Mouse (Mus musculus): ENCODE measurements at regions not wholly inside any gene's neighbourhood (a gene's known extent, or its start where the extent isn't known, plus 50 kb on each side); places are given as distances from the start of the nearest gene placed in this dataset.

GRCm38 (mm10) chr2:174859533-174859932 lies 99.1 kb downstream of the Edn3 start:
- no peak overlapping the region for H3K4me3 ChIP-seq (replicated peaks; ENCODE audit: control insufficient read depth, low read depth, low read length)
- no peak overlapping the region for H3K27ac ChIP-seq (ENCODE audit: control insufficient read depth, insufficient read depth, low read depth, low read length, poor library complexity)
- H3K4me1 ChIP-seq (ENCODE audit: control insufficient read depth, insufficient read depth, low read length) = no peaks in the 10 kb centered on the region; the same call in 1 of the 2 replicates
- TF ChIP-seq POLR2A (IDR thresholded peaks at IDR 0.05; ENCODE audit: borderline replicate concordance, control insufficient read depth, low read depth, low read length) (no peak), CTCF (IDR thresholded peaks at IDR 0.05; ENCODE audit: control insufficient read depth, insufficient read depth, low read length) (peak; percentile 54)
- 40% methylated on average over 7 of the region's 7 CpGs for WGBS

DNA sequence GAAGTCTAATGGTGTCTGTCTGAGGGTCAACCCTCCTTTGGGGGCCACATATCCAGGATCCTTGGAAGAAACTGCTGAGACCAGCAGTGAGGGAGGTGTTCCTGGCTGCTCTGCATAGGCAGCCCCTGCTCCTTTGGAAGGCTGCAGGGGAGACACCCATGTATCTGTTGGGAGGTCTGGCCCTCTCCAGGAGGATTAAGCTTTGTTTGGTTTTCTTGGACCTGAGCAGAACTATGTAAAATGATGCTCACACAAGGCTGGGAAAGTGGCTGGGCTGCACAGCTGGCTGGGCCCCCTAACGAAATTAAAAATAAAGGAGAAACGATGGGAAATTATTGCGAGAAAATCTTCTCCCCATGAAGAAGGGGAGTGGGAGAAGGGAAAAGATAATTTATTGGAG lies 104.2 kb downstream of the Edn3 start:
- no peak overlapping the region for H3K4me3 ChIP-seq (replicated peaks; ENCODE audit: control insufficient read depth, low read depth, low read length)
- no peak overlapping the region for H3K27ac ChIP-seq (ENCODE audit: control insufficient read depth, insufficient read depth, low read depth, low read length, poor library complexity)
- no peak for TF ChIP-seq CTCF (IDR thresholded peaks at IDR 0.05; ENCODE audit: control insufficient read depth, insufficient read depth, low read length)
- no peak for TF ChIP-seq POLR2A (IDR thresholded peaks at IDR 0.05; ENCODE audit: borderline replicate concordance, control insufficient read depth, low read depth, low read length)
- WGBS = 86% methylated on average over 3 of the region's 3 CpGs
- no peaks in the 10 kb centered on the region for H3K4me1 ChIP-seq (ENCODE audit: control insufficient read depth, insufficient read depth, low read length)

- no peak for TF ChIP-seq POLR2A (IDR thresholded peaks at IDR 0.05; ENCODE audit: borderline replicate concordance, control insufficient read depth, low read depth, low read length)
- TF ChIP-seq CTCF (IDR thresholded peaks at IDR 0.05; ENCODE audit: control insufficient read depth, insufficient read depth, low read length) = no peak
- WGBS = 85% methylated on average over 8 of the region's 8 CpGs
- Histone ChIP-seq H3K4me3 (replicated peaks; ENCODE audit: control insufficient read depth, low read depth, low read length) (no peak overlapping the region), H3K27ac (ENCODE audit: control insufficient read depth, insufficient read depth, low read depth, low read length, poor library complexity) (no peak overlapping the region), H3K4me1 (ENCODE audit: control insufficient read depth, insufficient read depth, low read length) (no peaks in the 10 kb centered on the region)
Measured at GRCm38 (mm10) chr2:174866546-174866945, 106.1 kb downstream of the Edn3 start.

DNA sequence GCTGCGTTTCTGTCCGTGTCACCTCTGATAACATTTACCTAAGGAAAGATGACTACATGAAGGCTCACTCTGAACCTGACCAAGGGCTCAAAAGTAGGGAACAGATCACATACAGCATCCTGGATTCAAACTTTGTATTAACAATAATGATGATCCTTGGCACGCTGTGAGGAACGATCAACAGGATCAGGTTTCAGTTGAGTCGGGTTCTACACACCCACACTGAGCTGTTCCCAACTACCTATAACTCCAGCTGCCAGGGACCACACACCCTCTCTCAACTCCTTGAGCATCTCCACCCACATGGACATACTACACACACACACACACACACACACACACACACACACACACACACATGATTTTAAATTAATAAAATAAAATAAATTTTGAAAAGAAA lies 107.0 kb downstream of the Edn3 start:
- H3K27ac ChIP-seq (ENCODE audit: control insufficient read depth, insufficient read depth, low read depth, low read length, poor library complexity) = no peak overlapping the region
- 73% methylated on average over 5 of the region's 5 CpGs for WGBS
- H3K4me1 ChIP-seq (ENCODE audit: control insufficient read depth, insufficient read depth, low read length) = peaks cover 4% of the 10 kb centered on the region
- no peak for TF ChIP-seq POLR2A (IDR thresholded peaks at IDR 0.05; ENCODE audit: borderline replicate concordance, control insufficient read depth, low read depth, low read length)
- H3K4me3 ChIP-seq (replicated peaks; ENCODE audit: control insufficient read depth, low read depth, low read length) = no peak overlapping the region

DNA sequence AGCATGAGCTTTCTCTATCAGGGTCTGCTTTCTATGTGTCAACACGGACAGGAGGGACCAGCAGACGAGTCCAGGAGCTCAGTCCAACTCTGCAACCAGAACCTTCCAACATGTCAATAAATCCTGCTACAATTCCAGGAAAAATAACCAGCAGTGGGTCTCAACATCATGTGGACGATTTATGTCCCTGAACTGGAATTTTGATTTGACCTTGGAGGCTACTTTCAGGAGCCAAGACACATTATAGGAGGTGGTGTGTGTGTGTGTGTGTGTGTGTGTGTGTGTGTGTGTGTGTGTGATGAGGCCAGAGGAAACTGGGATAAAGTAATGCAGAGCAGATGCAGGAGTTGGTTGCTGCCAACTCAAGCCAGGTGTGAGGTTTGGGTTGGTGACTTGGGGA lies 107.8 kb downstream of the Edn3 start:
- H3K27ac ChIP-seq (ENCODE audit: control insufficient read depth, insufficient read depth, low read depth, low read length, poor library complexity) = no peak overlapping the region
- H3K4me1 ChIP-seq (ENCODE audit: control insufficient read depth, insufficient read depth, low read length) = peaks cover 4% of the 10 kb centered on the region
- 66% methylated on average over 3 of the region's 3 CpGs for WGBS
- no peak overlapping the region for H3K4me3 ChIP-seq (replicated peaks; ENCODE audit: control insufficient read depth, low read depth, low read length)
- TF ChIP-seq CTCF (IDR thresholded peaks at IDR 0.05; ENCODE audit: control insufficient read depth, insufficient read depth, low read length) = no peak
- TF ChIP-seq POLR2A (IDR thresholded peaks at IDR 0.05; ENCODE audit: borderline replicate concordance, control insufficient read depth, low read depth, low read length) = no peak

DNA sequence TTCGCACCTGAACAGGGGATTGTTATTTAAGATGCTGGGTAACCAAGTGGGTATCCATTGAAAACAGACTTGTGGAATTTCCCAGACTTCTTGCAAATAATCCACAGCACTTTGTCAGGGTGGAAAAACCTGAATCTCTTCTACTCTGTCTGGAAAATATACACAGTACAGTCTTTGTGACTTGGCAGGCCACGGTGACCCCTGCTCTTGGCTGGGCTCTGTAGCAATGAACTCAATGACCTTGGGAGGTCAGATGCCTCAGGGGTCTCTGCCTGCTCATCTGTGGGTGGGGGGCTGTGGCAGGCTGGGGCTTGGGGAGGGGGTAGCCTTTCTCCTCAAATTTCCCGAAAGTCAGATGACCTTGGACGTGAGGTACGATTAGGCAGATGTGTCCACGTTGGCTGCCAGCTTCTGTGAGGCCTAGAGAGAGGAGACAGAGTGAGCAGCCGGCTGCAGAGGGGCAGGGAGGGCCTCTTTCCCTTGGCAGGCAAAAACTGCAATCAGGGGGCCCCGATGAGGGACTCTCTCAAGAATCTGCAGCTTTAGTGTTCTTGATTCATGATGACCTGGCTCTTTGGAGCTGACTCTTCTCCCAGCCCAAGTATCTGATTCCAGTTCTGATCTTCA lies 108.4 kb downstream of the Edn3 start:
- Histone ChIP-seq H3K27ac (ENCODE audit: control insufficient read depth, insufficient read depth, low read depth, low read length, poor library complexity) (no peak overlapping the region), H3K4me1 (ENCODE audit: control insufficient read depth, insufficient read depth, low read length) (peaks cover 4% of the 10 kb centered on the region), H3K4me3 (replicated peaks; ENCODE audit: control insufficient read depth, low read depth, low read length) (no peak overlapping the region)
- TF ChIP-seq CTCF (IDR thresholded peaks at IDR 0.05; ENCODE audit: control insufficient read depth, insufficient read depth, low read length) = no peak
- TF ChIP-seq POLR2A (IDR thresholded peaks at IDR 0.05; ENCODE audit: borderline replicate concordance, control insufficient read depth, low read depth, low read length) = no peak
- WGBS = 50% methylated on average over 8 of the region's 8 CpGs

DNA sequence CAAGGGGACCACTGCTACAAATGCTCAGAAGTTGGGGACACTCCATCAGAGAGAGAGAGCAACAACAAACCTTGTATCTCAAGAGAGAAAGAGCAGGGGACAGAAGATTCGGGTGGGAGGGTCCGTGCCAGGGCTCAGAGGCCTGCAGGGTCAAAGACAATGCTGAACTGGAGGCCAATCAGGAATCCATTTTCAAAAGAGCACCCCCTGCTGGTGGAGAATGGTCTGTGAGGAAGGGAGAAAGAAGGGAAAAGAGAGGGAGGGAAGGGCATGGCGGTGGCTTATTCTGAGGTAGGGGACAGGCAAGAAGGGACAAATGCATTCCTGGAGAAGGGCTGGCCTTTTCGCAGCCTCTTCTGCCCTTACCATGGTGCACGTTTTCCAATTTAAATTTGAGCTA lies 109.9 kb downstream of the Edn3 start:
- Histone ChIP-seq H3K4me3 (replicated peaks; ENCODE audit: control insufficient read depth, low read depth, low read length) (no peak overlapping the region), H3K4me1 (ENCODE audit: control insufficient read depth, insufficient read depth, low read length) (peaks cover 4% of the 10 kb centered on the region), H3K27ac (ENCODE audit: control insufficient read depth, insufficient read depth, low read depth, low read length, poor library complexity) (no peak overlapping the region)
- no peak for TF ChIP-seq POLR2A (IDR thresholded peaks at IDR 0.05; ENCODE audit: borderline replicate concordance, control insufficient read depth, low read depth, low read length)
- no peak for TF ChIP-seq CTCF (IDR thresholded peaks at IDR 0.05; ENCODE audit: control insufficient read depth, insufficient read depth, low read length)
- WGBS = 77% methylated on average over 5 of the region's 5 CpGs

- peaks cover 4% of the 10 kb centered on the region for H3K4me1 ChIP-seq (ENCODE audit: control insufficient read depth, insufficient read depth, low read length)
- no peak for TF ChIP-seq CTCF (IDR thresholded peaks at IDR 0.05; ENCODE audit: control insufficient read depth, insufficient read depth, low read length)
- TF ChIP-seq POLR2A (IDR thresholded peaks at IDR 0.05; ENCODE audit: borderline replicate concordance, control insufficient read depth, low read depth, low read length) = no peak
- H3K27ac ChIP-seq (ENCODE audit: control insufficient read depth, insufficient read depth, low read depth, low read length, poor library complexity) = no peak overlapping the region
- whole genome bisulfite sequencing = 30% methylated on average over 10 of the region's 10 CpGs
- H3K4me3 ChIP-seq (replicated peaks; ENCODE audit: control insufficient read depth, low read depth, low read length) = no peak overlapping the region
Measured at GRCm38 (mm10) chr2:174871225-174871624, 110.8 kb downstream of the Edn3 start.

GRCm38 (mm10) chr2:174871844-174872243 lies 111.4 kb downstream of the Edn3 start:
- Histone ChIP-seq H3K27ac (ENCODE audit: control insufficient read depth, insufficient read depth, low read depth, low read length, poor library complexity) (peak overlapping the region; percentile 69), H3K4me1 (ENCODE audit: control insufficient read depth, insufficient read depth, low read length) (peaks cover 4% of the 10 kb centered on the region), H3K4me3 (replicated peaks; ENCODE audit: control insufficient read depth, low read depth, low read length) (no peak overlapping the region)
- WGBS = 71% methylated on average over 3 of the region's 3 CpGs
- no peak for TF ChIP-seq POLR2A (IDR thresholded peaks at IDR 0.05; ENCODE audit: borderline replicate concordance, control insufficient read depth, low read depth, low read length)
- TF ChIP-seq CTCF (IDR thresholded peaks at IDR 0.05; ENCODE audit: control insufficient read depth, insufficient read depth, low read length) = no peak

Data from bone marrow, adult 2 months (tissue).